Mouse (Mus musculus) induced T-regulatory cell, adult 2 months (primary cell): ENCODE data around the gene Slc25a27.

ENCODE experiments used
- DNase-seq: peaks from one replicate; pipeline ENCODE4 v3.0.0-alpha.2; 2012; ENCODE audit warnings: low read depth

The Slc25a27 gene

DNA sequence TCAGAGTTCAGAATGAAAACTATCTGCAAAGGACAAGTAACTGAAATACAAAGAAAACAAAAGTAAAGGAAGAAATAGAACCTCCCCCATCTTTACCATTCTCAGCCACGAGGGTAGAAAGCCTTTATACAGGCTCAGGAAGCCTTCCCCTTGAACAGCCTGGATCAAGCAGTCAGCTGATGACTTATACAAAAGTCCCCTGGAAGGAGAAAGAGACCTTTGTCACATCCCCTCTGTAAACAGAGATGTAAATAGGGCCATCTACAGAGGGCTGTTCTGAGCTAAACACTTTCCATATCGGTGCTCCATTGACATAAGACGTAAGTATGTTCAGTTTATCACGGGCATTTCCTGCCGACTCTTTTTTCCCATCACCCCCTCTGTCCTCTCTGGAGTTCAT lies 20.1 kb downstream of the Slc25a27 start:
- DNase-seq, result no peak

DNA sequence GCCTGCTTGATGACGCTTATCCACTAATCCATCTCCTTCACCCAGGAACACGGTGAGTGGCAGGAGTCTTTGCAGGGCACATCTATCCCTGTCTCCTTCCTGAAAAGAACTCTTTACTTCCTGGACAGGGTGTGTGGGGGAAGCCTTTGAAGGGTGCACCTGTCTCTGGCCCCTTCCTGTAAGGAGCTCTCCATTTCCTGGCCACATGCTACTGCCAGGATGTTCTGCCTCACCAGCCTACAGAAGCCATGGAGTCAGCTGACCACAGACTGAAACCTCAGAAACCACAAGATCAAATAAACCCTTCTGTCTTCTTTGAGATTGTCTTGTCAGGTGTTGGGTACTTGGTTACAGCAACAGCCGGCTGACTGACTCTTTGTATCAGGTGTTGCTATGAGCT lies 21.9 kb downstream of the Slc25a27 start:
- peak; percentile 34 for DNase-seq

DNA sequence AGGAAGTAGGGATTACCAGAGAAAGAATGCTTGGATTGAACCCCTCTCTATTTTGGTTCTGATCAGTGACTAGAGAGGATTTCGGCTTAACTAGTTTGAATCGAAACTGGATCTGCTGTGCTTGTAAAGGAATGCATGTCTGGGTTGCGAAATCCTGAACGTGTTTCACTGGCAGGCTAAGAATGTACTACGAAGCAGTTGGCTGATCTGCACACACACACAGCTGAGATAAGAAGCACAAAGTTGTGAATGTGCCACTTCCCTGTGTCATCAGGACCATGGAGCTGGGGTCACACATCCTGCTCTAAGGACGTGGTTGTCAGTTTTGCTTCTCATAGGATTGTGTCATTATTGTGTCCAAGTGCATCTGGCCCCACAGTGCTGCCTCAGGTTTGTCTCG lies 22.6 kb downstream of the Slc25a27 start:
- no peak for DNase-seq

DNA sequence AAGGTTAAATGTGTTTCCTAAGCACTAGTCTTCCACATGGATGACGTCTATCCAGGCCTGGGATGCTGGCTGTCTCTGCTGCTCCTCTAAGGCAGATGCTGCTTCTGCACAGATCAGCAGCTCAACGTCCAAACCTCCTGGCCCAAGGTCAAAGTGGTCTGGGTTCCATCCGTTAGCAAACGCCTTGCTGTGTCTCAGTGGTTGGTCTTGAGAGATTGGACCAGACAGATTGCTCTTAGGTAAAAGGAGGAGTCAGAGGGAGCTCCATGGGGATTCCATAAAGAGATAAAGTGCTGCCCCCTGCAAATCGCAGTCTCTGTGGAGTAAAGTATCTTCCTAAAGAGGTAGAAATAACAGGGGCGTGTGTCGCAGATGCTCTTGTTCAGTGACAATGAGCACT lies 23.8 kb downstream of the Slc25a27 start:
- DNase-seq, result no peak

DNA sequence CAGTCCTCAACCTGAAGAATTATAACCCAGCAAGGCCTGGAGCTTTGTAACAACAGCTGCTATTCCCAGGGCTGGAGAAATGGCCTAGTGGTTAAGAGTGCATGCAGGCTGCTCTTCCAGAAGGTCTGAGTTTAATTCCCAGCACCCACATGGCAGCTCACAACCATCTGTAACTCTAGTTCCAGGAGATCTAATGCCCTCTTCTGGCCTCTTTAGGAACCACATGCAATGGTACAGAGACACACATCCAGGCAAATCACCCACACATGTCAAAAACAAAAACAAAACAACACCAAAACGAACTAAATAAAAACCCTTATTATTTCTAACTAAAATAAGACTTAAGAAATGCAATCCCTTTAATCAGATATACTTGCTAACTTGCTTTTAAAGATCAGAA lies 26.2 kb downstream of the Slc25a27 start:
- DNase-seq, result no peak

DNA sequence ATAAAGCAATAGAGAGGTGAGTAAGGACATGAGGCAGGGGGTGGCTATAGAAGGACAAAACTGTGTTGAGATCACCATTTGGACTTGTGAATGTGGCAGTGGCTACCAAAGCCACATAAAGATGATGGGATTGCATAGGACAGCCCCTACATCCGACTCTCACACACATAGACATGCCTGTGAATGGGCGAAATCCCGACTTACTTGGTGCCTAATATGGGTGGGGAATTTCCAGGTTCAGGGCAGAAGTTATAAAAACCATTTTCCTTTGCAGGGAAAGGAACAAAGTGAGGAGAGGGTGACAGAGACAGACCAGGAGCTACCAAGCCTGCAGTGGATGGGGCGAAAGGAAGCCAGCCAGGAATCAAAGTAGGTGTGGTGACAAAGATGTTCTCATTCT lies 29.9 kb downstream of the Slc25a27 start:
- no peak for DNase-seq

DNA sequence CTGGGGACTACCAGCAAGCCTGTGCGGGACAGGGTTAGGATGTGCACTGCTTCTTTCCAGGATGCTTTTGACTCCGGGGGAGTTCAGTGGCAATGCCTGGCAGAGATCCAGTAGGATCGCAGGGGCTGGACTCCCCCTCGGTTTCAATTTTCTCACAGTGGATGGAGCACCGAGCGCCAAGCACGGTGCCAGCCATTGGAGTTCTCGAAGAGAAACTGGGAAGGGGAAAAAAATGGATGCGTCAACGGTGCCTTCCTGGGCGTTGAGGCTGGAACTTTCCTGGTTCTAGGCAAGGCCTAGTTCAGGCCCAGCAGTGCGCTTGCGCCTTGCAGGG lies 36.6 kb downstream of the Slc25a27 start:
- no peak for DNase-seq

DNA sequence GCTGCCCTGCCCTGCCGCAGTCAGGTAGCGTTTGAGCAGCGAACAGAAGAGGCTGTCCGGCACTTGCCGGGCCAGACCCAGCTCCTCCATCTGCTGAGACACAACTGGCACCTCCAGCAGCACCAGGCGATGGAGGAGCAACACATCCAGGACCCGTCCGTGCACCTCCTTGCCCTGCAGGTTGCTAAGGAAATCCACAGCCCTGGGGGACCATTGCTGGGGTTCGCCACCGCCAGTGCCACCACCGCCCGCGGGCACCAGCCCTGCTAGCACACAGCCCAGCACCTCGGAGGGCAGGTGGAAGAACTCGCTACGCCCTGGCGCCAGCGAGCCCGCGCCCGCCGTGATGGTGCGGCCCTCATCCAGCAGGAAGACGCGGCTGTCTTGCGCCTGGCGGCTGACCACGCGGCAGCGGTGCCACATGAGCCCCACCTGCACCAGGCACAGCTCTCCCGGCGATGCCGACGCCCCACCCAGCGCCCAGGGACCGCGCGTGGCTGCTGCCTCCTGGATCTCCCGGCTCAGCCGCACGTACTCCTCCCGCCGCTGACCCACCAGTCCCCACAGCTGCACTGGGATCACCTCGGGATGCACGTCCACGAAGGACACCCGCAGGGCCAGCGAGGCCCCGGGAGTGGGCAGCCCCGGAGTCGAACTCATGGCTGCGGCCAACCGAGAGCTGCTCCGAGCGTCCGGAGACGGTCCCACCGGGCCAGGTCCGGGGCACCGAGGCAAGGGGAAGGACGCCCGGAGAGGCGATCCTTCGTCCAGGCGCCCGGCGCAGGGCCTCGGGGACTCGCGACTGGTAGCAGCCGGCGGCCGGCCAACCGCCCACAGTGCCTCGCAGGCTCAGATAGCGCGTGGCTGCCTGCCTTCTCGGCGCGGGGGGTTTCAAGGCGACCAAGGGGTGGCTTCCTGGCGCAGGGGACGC lies 37.3 kb downstream of the Slc25a27 start, which contains the start of gene Tdrd6:
Gene Tdrd6, minus strand, starts transcription at position 804 of the 931 bp plus-strand sequence.
- DNase-seq, result no peak

DNA sequence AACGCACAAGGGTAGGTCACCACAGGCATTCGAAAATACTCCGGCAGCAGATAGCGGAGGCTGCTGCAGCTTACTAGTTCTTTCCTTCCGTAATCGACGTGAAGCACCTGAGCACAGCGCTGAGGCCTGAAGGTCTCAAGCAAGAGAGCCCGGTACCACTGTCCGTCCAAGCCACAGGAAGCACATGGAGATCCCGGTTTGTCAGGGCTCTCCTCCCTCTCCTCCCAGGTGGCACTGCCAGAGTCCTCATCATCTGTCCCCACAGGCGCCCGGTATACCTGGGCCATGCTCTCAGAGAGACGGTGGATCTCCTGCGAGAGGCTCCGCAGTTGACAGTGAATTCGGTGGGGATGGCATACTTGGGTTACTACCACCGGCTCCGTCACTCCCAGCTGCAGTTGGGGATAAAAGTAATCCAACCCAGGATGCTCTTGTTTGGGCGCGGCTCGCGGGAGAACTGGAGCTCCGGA lies 38.0 kb downstream of the Slc25a27 start:
- DNase-seq, result no peak

DNA sequence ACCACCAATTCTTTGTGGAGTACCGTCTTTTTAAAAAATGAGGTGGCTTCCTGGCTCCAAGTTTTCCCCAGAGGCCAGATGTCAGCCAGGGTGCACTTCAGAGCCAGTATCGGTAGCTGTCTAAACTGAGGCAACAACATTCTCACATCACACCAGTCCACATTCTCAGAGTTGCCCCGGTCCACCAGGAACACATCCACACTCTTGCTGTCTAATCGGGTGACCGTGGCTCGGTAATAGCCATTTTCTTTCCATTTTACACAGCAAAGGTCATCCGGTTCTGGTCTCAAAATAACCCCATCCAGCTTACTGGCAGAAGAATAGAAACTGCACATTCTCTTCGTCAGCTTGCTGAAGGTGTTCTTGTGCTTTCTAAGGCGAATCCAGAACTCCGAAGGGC lies 38.8 kb downstream of the Slc25a27 start:
- no peak for DNase-seq

DNA sequence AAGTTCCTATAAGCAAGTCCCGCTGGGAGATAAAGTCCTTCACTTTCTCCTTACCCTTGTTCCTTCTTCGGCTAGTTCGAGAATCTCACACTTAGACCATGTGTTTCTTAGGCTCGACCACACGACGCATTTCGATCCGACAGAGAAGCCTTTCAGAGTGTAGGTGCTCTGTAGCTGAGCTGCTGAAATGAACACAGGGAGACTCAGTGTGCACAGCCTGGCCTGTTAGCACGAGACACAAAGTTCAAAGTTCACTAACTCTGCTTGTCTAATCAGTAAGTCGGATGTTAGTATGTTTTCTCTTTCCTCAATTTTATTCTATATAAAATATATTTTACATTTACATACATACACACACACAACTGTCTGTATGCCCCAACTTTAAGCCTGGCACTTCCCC lies 44.9 kb downstream of the Slc25a27 start:
- DNase-seq, result no peak

DNA sequence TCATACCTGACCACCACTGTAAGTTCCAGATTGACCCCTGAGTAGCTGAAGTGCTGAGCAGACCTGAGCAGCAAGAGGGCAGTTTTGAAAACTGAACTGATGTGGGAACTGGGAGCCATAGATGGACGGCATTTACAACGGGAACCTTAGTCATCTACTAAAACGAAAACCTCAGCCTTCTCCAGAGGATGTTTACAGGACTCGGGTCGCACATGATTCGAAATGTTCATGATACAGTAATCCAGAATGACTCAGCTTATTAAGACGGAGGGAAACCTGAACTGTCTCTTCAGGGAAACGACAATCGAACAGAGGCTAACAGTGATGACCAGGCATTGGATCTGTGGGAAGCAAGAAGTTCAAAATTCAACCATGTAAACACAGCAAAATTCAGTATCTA lies 47.9 kb downstream of the Slc25a27 start:
- DNase-seq, result no peak

DNA sequence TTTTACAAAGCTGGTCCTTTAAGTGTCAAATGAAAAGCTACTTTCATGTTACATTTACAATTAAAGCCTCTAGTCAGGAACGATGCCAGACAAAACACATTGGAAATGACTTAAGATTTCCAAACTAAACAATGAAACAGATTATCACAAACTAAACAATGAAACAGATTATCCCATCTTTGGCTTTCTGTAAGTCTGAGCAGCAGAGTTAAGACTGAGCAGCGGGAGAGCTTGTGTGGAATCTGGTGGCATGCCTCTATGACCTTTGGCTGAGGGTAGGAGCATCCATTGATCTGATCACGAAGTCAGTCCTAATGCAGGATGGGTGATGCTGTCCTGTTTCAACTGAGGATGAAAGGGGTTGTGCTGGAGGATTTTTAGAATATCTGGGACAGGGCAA lies 54.8 kb downstream of the Slc25a27 start:
- no peak for DNase-seq

DNA sequence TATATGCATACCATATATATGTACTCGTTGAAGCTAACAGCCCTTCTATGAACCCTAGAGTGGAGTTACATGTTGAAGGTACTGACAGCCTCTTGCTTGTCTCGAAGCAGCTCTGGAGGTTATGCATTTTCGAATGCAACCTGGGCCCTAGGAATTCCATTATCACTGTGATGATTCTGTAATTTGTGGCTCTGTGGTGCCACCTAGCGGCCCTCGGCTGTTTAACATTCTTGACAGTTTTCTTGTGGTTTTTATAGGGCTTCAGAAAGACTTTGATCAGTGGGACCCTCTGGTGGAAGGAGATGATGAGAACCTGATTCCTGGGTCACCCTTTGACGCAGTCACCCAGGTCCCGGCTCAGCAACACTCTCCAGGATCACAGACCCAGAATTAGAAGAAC lies 55.4 kb downstream of the Slc25a27 start:
- DNase-seq, result peak; percentile 64

DNA sequence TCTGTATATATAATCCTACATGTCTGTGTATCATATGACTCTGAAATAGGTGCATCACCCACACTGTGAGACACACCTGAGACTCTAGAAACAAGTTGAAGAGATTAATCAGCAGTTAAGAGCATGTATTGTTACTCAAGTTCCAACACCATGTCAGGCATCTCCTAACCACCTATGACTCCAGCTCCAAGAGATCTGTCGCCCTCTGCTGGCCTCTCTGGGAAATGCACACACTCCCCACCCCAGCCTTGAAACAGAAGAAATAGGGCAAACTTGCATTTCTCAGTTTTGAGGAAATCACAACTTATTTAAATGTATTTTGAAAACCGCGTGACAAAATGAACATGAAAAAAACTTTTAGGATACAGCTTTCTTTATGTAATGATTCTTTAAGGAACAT lies 60.3 kb downstream of the Slc25a27 start:
- DNase-seq, result peak; percentile 69

DNA sequence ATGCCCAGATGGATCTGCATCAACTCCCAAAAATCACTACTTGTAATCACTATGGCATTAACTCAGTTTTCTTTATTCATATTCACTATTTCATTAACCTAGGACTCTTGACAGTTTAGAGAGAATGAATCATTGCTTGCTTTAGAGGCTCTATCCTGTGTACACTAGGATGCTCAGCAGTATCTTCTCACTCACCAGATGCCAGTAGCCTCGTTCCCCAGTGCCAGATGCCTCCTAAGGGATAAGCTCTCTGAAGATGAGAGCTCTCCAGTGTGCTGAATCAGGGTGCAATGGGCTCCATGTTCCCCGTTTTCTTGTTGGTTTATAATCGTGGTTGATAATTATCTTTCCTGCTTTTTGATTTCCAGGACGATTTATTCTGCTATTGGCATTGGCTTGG lies 68.3 kb downstream of the Slc25a27 start:
- DNase-seq, result no peak

DNA sequence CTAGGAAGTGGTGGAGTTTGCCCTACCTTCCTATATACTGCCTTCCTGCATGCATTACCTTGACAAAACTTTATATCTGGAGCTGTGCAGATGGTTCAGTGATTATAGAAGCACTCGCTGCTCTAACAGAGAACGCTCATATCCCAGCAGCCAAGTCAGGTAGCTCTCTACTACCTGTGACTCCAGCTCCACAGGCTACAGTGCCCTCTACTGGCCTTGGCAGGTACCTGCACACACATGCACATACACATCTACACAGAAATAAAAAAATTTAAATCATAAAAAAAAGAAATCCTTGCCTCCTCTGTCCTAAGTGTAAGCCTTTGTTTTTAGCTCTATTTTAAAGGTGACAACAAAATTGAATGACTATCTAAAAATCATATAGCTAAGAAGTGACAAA lies 69.3 kb downstream of the Slc25a27 start:
- no peak for DNase-seq

DNA sequence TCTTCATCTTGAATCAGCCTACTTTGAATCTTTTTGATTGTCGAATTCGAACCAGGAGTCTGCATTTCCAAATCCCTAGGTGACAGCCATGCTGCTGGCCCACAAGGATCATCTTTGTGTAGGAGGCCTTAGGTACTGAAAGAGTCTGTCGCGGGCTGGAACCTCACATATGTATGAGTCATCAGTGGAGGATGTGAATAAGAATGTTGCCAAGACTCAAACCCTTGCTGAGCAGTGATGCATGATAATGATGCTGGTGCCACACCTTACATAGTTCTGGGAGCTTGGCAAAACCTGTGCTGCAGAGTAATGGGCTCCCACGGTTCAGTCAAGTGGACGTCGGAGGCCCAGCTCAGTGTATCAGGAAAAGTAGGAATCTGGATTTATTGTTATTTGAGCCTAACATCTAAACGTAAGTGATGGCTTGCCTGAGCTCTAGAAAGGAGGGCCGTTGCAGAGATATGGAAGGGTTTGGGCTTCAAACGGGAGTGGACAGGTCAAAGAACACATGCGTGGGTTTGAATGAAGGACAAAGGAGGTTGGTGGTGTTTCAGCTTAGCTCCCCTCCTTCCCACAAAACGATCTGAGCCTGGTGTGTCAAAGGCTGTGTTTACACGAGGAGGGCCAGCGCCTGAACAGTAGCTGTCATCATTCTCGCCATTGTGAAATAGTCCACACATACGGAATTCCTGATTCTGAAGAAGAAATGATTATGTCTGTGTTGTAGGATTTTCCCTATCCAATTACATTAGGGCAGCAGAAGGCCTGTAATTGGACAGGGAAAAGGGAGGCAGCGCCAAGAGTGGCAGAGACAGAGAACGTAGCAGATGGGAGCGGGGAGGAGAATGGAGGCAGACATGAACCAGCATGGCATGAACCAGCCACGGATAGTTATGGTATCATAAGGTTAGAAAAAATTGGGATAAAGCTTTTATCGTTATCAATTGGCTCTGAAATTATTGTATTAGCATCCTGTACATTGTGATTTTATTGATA lies 74.4 kb downstream of the Slc25a27 start:
- no peak for DNase-seq
